Mouse (Mus musculus) hindbrain, embryonic 11.5 days (tissue): ENCODE data around the gene Cenpk. TPM values are rescaled to one million over a fixed set of nuclear protein-coding genes. Genes with fewer than 3 reads are reported as not detected.
"Not testable (repeated sequence)": the region's sequence is repeated elsewhere in the genome, so short reads cannot be mapped to it uniquely, and the experiment has no call there.

ENCODE experiments used
- ATAC-seq: fragments of 200-750 bp; cut with Nextera tagmentation; 2 replicates; pipeline ENCODE4 v1.8.0; 2017; ENCODE audit warnings: mild to moderate bottlenecking, moderate TSS enrichment, moderate library complexity; ENCODE audit not compliant: low FRiP score
- DNase-seq: peaks from one replicate; pipeline ENCODE4 v3.0.0-alpha.2; 2015; ENCODE audit warnings: low spot score
- H3K27ac ChIP-seq: fragments of 300-500 bp; sonication (generic); 2 replicates; pipeline ENCODE4 v1.5.1; 2014; ENCODE audit warnings: mild to moderate bottlenecking, low read depth, low read length
- H3K27me3 ChIP-seq: fragments of 300-500 bp; sonication (generic); 2 replicates; pipeline ENCODE4 v1.6.1; 2014; ENCODE audit warnings: mild to moderate bottlenecking, low read length, moderate library complexity, mixed read lengths; ENCODE audit not compliant: control insufficient read depth, insufficient read depth
- H3K36me3 ChIP-seq: fragments of 300-500 bp; sonication (generic); 2 replicates; pipeline ENCODE4 v1.6.1; 2014; ENCODE audit warnings: mild to moderate bottlenecking, low read length, moderate library complexity, mixed read lengths; ENCODE audit not compliant: control insufficient read depth, insufficient read depth
- H3K4me1 ChIP-seq: fragments of 300-500 bp; sonication (generic); replicated peaks from 2 replicates; pipeline ENCODE4 v1.6.1; 2014; ENCODE audit warnings: low read length, mixed read lengths; ENCODE audit not compliant: control insufficient read depth, insufficient read depth
- H3K4me2 ChIP-seq: fragments of 300-500 bp; sonication (generic); replicated peaks from 2 replicates; pipeline ENCODE4 v1.6.1; 2014; ENCODE audit warnings: mild to moderate bottlenecking, low read depth, low read length
- H3K4me3 ChIP-seq: fragments of 300-500 bp; sonication (generic); 2 replicates; pipeline ENCODE4 v1.5.1; 2014; ENCODE audit warnings: low read depth, low read length
- H3K9ac ChIP-seq: fragments of 300-500 bp; sonication (generic); 2 replicates; pipeline ENCODE4 v1.6.1; 2014; ENCODE audit warnings: low read depth, low read length
- H3K9me3 ChIP-seq: fragments of 300-500 bp; sonication (generic); 2 replicates; pipeline ENCODE4 v1.6.1; 2016; ENCODE audit warnings: low read length; ENCODE audit not compliant: control insufficient read depth
- WGBS: fragments of 180-500 bp; shearing (Covaris S2); extraction: QIAGEN DNeasy Blood & Tissue Kit; methylation state at CpG from one replicate; pipeline ENCODE4 v1.1.7; 2014; 5-methylcytosine and 5-hydroxymethylcytosine counted together
- polyA plus RNA-seq: library from polyadenylated mRNA; unstranded; fragments of >200 nt; fragmentation: Nextera tagmentation; extraction: Ambion mirVana; gene quantifications from 2 replicates; pipeline ENCODE4 v1.2.1, GENCODE M21; 2014

The Cenpk gene
- polyA plus RNA-seq = 61.6 and 70.2 TPM in 2 replicates

- Histone ChIP-seq H3K4me3 (peak within 1 kb of the TSS; percentile 83), H3K9ac (peak within 1 kb of the TSS; percentile 83), H3K36me3 (no peaks in the 10 kb centered on the region), H3K27me3 (no peaks in the 10 kb centered on the region), H3K4me2 (peak within 1 kb of the TSS; percentile 71), H3K27ac (peak within 1 kb of the TSS; percentile 86; the same call in 1 of the 2 replicates), H3K4me1 (no peaks in the 10 kb centered on the region), H3K9me3 (no peaks in the 10 kb centered on the region)
- WGBS = under 1% methylated on average over 55 of the region's 55 CpGs
- peak; percentile 99 for ATAC-seq
- DNase-seq = peak; percentile 98
These were observed at the start of gene Cenpk, which contains the start of gene Ppwd1 for GRCm38 (mm10) chr13:104228384-104229066. Gene Cenpk, plus strand, starts transcription at chr13:104228611. Gene Ppwd1, minus strand, starts transcription at chr13:104228843.

- peak within 1 kb of the TSS; percentile 65; the same call in 1 of the 2 replicates for H3K27ac ChIP-seq
- peak within 1 kb of the TSS; percentile 79 for H3K9ac ChIP-seq
- H3K36me3 ChIP-seq = no peaks in the 10 kb centered on the region
- H3K4me3 ChIP-seq = peak within 1 kb of the TSS; percentile 78
- WGBS = 0% methylated on average over 38 of the region's 38 CpGs
- H3K27me3 ChIP-seq = no peaks in the 10 kb centered on the region
- H3K4me1 ChIP-seq = no peaks in the 10 kb centered on the region
- no peaks in the 10 kb centered on the region for H3K9me3 ChIP-seq
- peak within 1 kb of the TSS; percentile 62 for H3K4me2 ChIP-seq
- DNase-seq (peak; percentile 100), ATAC-seq (peak; percentile 99)
These were observed 49.7 kb upstream of the Cenpk start, which contains the start of gene Trim23 for GRCm38 (mm10) chr13:104178650-104179121. Gene Trim23, plus strand, starts transcription at chr13:104178797.

GRCm38 (mm10) chr13:104179176-104179888, 49.1 kb upstream of the Cenpk start:
- DNase-seq (no peak), ATAC-seq (peak; percentile 2; the same call in 1 of the 2 replicates)
- peak overlapping the region; percentile 78 for H3K4me3 ChIP-seq
- no peaks in the 10 kb centered on the region for H3K9me3 ChIP-seq
- H3K36me3 ChIP-seq = no peaks in the 10 kb centered on the region
- no peaks in the 10 kb centered on the region for H3K4me1 ChIP-seq
- H3K4me2 ChIP-seq = peak overlapping the region; percentile 62
- peak overlapping the region; percentile 79 for H3K9ac ChIP-seq
- WGBS = 23% methylated on average over 13 of the region's 13 CpGs
- H3K27ac ChIP-seq = peak overlapping the region; percentile 61; the same call in 1 of the 2 replicates
- H3K27me3 ChIP-seq = no peaks in the 10 kb centered on the region

GRCm38 (mm10) chr13:104187357-104187756, 41.1 kb upstream of the Cenpk start:
- no peak for DNase-seq
- Histone ChIP-seq H3K36me3 (no peaks in the 10 kb centered on the region), H3K9me3 (no peaks in the 10 kb centered on the region), H3K4me3 (no peak overlapping the region), H3K27me3 (no peaks in the 10 kb centered on the region), H3K4me2 (no peak overlapping the region), H3K4me1 (no peaks in the 10 kb centered on the region), H3K27ac (no peak overlapping the region), H3K9ac (no peak overlapping the region)
- 90% methylated on average over 4 of the region's 4 CpGs for WGBS
- ATAC-seq = no peak

GRCm38 (mm10) chr13:104195891-104196290, 32.5 kb upstream of the Cenpk start:
- H3K4me2 ChIP-seq, ATAC-seq, DNase-seq, H3K9ac ChIP-seq, H3K4me3 ChIP-seq, H3K9me3 ChIP-seq, H3K36me3 ChIP-seq, H3K27ac ChIP-seq, H3K27me3 ChIP-seq, H3K4me1 ChIP-seq: not testable (repeated sequence)

GRCm38 (mm10) chr13:104204313-104204712, 24.1 kb upstream of the Cenpk start:
- 71% methylated on average over 1 of the region's 1 CpGs for WGBS
- no peaks in the 10 kb centered on the region for H3K36me3 ChIP-seq
- DNase-seq = peak; percentile 3

GRCm38 (mm10) chr13:104227478-104227877, 933 bp upstream of the Cenpk start:
- ATAC-seq (no peak), DNase-seq (no peak)
- Histone ChIP-seq H3K4me3 (peak overlapping the region; percentile 83), H3K9ac (peak overlapping the region; percentile 83), H3K27me3 (no peaks in the 10 kb centered on the region), H3K4me1 (no peaks in the 10 kb centered on the region), H3K36me3 (no peaks in the 10 kb centered on the region), H3K27ac (no peak overlapping the region), H3K9me3 (no peaks in the 10 kb centered on the region), H3K4me2 (peak overlapping the region; percentile 71)
- 75% methylated on average over 3 of the region's 3 CpGs for WGBS

More at GRCm38 (mm10) chr13:104204313-104204712, 24.1 kb upstream of the Cenpk start:
- Histone ChIP-seq H3K4me2 (no peak overlapping the region), H3K4me3 (no peak overlapping the region), H3K9ac (no peak overlapping the region), H3K4me1 (no peaks in the 10 kb centered on the region), H3K9me3 (no peaks in the 10 kb centered on the region), H3K27me3 (no peaks in the 10 kb centered on the region), H3K27ac (no peak overlapping the region)
- no peak for ATAC-seq

GRCm38 (mm10) chr13:104229181-104229580, 770 bp downstream of the Cenpk start:
- H3K4me3 ChIP-seq = peak overlapping the region; percentile 83
- peak overlapping the region; percentile 50 for H3K4me2 ChIP-seq
- no peaks in the 10 kb centered on the region for H3K4me1 ChIP-seq
- no peak overlapping the region for H3K27ac ChIP-seq
- WGBS = 7% methylated on average over 15 of the region's 15 CpGs
- H3K9ac ChIP-seq = peak overlapping the region; percentile 54; the same call in 1 of the 2 replicates
- no peak for DNase-seq
- H3K27me3 ChIP-seq = no peaks in the 10 kb centered on the region
- ATAC-seq = peak; percentile 65
- H3K9me3 ChIP-seq = no peaks in the 10 kb centered on the region
- H3K36me3 ChIP-seq = no peaks in the 10 kb centered on the region
